Mouse (Mus musculus) thymus, adult 2 months (tissue): Measurements from ENCODE around the gene Cdh7.

Experiments used
- CTCF ChIP-seq: fragments of 200-500 bp; IDR thresholded peaks from 2 replicates; pipeline ENCODE4 v1.5.1; 2012; ENCODE audit warnings: mild to moderate bottlenecking, control low read depth, low read length, moderate library complexity, borderline replicate concordance; ENCODE audit not compliant: control insufficient read depth, poor library complexity, insufficient read depth; ENCODE audit errors: extremely low read depth
- POLR2A ChIP-seq: fragments of 200-500 bp; IDR thresholded peaks from 2 replicates; pipeline ENCODE4 v1.6.1; 2012; ENCODE audit warnings: mild to moderate bottlenecking, low read length, control low read depth, moderate library complexity; ENCODE audit not compliant: control insufficient read depth, poor library complexity, insufficient read depth; ENCODE audit errors: extremely low read depth

GRCm38 (mm10) chr1:109972426-109973015 lies 9.7 kb upstream of the Cdh7 start:
- TF ChIP-seq CTCF (no peak), POLR2A (no peak)
